Mouse (Mus musculus) frontal cortex, postnatal 10 days (tissue): ENCODE data around the gene Plekha6.

ENCODE experiments used
- DNase-seq, 2 experiments: peaks; one replicate each; pipeline ENCODE4 v3.0.0; 2022; ENCODE audit warnings: low spot score in 2 of 2, mixed read lengths in 1 of 2

The Plekha6 gene

DNA sequence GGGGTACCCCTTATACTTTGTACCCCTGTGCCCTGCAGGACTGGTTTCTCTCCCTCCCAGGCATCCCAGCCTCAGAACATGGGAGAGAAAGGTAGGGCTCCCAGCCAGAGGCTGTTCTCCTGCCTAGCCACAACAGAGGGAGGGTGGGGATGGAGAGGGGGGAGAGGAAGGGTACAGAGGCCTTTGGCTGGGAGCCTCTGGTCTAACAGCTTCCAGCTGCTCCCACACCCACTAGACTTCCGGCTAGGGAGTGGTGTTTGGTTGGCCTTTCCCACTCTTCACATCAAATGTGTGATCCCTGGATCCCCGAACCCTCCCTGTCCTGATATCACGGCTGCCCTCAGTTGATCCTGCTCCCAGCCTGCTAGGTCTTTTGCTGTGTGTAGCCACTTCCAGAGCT is 76.9 kb downstream of the Plekha6 start:
- DNase-seq = no peak

DNA sequence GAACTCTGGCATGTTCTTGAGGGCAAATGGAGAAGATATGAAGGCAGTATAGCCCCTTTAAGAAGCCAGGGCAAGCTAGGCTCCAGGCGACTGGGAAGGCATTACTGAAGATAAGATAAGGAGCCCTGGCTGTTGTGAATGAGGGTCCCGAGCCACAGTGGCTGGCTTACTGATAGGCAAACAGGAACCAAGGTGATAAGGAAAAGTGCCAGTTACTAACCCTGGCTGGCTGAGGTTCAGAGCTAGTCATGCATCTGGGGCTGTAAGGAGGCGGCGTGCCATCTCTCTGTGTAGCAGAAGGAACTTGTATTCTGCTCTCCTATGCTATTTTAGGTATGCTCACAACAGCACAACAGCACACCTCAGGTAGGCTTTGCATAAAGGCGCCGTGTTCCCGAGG is 80.7 kb downstream of the Plekha6 start:
- DNase-seq = no peak

GRCm38 (mm10) chr1:133245690-133246619 is 81.9 kb downstream of the Plekha6 start:
- DNase-seq = no peak

- DNase-seq = no peak
Observed at GRCm38 (mm10) chr1:133247189-133247588, 83.2 kb downstream of the Plekha6 start.

- no peak for DNase-seq
Observed at GRCm38 (mm10) chr1:133250761-133251160, 86.8 kb downstream of the Plekha6 start.

DNA sequence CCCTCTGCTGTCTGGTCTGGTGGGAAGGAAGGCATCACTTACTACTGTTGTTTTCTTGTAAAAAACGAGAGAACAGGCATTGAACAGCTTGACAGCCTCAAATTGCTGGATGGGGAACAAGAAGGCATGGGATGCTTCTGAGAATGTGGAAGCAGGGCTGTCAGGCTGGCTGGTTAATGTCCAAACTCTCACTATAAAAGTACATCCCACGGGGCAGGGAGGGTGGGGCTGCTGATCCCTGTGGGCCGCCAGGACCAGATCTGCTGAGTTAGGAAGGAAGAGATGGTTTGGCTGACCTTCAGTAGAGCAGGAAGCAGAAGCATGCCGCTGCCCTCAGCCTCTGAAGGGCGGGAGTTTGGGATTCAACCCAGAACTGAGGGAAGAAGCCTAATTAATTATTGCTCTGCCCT is 87.6 kb downstream of the Plekha6 start:
- no peak for DNase-seq

- DNase-seq = no peak
Observed at GRCm38 (mm10) chr1:133252251-133252650, 88.2 kb downstream of the Plekha6 start.

DNA sequence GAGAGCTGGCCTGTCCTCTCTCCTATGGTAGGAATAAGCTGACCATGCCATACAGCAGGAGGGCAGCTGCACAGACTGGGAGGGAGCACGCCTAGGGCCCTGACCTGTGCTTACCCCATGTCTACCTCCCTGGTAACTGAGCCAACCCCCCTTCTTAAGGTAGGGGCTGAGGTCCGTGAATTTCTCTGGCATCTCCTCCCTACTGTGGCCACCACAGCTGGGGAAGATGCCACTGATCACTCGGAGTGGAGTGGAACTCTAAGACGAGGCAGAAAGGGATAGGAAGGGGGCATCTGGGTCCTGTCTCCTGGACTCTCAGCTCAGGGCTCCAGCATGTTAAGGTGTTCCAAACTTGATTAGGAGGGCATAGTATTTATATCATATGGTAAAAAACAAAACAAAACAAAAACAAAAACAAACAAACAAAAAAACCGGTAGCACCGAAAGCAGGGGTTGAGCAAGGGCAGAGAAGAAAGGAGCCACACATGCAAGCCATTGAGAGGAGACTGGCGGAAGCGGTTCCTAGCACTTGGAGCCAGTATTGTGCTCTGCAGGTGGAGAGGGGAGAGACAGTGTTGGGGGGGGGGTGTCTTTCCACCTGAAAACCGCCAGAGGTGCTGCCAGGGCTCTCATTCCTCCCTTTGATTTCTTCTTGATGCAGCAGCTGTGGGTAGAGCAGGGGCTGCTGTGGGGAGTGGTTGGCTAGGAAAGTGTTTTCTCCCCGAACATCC is 89.0 kb downstream of the Plekha6 start:
- DNase-seq = no peak

DNA sequence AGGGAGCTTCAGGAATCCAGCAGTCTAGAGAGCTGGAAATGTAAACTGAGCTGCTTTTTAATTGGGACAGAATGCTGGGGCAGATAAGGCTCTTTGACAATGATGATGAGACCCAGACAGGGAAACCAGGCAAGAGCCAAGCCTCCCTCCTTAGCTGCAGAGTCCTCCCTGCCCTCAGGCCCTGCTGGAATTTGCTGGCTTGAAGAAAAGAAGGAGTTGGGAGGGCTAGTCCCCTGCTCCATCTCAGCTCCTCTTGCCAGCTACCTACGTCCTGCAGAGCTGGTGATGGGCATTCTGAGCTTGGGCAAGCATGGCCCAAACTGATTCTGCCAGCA is 89.5 kb downstream of the Plekha6 start:
- DNase-seq = no peak

- DNase-seq = no peak
Observed at GRCm38 (mm10) chr1:133254226-133254625, 90.2 kb downstream of the Plekha6 start.

DNA sequence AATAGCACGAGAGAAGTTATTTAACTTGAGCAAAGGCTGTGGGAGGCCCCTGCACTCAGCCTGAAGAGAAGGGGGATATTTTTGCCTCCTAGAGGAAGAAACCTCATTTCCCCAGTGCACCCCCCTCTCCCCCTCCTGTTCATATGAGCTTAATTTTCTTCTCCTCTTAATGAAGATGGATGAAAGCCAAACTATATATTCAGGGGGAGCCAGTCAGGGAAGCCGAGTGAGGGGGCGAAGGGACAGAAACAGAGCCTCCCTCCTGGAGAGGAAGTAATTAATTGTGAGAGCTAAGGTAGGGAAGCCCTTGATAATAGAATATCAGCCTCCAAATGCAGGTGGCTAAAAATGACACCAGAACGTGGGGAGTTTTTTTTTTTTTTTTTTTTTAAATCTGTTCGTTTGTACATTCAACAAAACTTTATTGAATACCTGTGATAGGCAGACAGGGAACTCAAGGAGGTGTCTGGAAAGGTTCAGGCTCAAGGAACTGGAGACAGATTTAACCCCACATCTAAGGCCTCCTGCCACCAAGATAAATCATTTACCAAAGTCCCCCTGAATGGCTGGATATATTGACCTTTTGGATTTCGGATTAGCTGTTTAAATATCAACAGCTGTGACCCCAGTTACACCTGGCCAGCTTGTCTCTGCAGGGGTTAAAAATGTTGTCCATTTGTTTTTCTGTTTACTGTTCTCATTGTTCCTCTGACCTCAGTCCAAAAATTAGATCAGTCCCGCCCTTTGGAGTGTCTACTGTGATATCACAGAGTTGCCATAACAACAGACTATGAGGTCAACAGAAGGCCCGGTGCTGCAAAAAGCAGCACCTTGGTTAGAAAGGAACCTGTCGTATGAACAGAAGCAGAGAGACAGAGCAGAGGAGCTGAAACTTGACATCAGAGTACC is 91.1 kb downstream of the Plekha6 start:
- no peak for DNase-seq

DNA sequence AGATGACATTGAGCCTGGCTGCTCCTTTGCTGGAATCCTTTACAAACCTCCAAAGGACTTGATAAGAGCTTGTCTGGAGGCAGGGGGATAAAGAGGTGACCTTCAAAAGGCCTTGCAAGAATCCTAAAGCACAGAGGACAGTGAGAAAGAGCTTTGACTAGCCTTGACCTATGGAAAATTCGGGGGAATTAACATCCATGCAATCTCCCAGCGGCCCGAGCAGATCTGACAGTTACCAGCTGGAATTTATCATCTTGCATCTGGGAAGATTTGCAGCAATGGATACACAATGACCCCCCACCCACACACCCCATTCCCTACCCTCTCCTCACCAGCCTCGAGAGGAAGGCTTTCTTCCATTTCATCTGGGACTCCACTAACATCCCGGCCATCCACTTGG is 91.8 kb downstream of the Plekha6 start:
- DNase-seq = no peak

DNA sequence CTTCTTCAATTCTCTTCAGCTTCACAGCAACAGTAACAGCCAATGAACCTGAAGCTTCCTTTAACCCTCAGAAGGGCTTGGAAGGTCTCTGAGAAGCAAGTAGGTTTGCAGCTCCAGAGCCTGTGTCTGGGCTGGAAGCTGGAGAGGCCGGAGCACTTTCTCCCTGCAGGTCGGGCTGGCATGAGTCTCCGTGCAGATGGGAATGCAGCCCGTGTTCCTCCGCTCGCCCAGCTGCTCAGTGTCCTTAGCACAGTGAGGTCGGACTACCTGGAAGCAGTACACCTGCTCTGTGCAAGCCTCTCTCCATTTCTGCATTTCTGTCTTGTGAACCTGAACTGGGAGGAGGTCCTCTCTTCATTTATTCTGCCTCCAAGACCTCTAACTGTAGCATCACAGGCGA is 92.3 kb downstream of the Plekha6 start:
- no peak for DNase-seq

- DNase-seq = no peak
Observed at GRCm38 (mm10) chr1:133258694-133259093, 94.7 kb downstream of the Plekha6 start.

DNA sequence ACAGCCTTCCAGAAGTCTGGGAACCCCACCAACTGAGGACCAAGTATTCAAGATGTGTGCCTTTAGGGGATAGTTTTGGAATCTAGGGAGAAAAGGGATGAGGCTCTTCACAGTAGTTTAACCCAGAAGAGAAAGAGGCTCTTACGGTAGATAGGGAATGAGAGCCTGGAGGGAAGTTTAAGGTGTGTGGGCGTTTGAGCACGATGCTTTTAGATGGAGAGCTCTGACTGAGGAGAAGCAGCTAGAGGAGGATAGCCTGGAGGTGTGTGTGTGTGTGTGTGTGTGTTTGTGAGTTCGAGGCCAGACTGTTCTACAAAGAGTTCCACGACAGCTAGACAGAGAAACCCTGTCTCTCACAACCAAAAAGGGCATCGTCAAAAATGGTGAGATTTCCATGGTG is 98.6 kb downstream of the Plekha6 start:
- DNase-seq = no peak

DNA sequence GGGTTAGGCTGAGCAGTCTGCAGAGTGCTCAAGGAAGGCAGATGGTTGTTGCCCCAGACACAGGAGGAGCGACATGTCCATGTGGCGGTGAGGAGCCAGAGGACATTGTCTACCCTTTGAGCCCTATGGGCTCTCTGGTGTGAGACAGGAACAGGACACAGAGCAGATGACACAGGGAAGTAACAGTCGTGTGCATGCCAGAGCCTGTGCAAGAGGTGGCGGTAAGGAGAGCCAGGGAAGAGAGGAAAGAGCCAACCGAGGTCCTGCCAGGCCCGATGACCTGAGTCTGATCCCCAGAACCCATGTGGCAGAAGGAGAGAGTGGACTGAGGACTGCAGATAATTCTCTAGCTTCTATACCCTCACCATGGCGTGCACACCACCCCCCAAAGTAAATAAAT is 99.1 kb downstream of the Plekha6 start:
- DNase-seq = no peak

DNA sequence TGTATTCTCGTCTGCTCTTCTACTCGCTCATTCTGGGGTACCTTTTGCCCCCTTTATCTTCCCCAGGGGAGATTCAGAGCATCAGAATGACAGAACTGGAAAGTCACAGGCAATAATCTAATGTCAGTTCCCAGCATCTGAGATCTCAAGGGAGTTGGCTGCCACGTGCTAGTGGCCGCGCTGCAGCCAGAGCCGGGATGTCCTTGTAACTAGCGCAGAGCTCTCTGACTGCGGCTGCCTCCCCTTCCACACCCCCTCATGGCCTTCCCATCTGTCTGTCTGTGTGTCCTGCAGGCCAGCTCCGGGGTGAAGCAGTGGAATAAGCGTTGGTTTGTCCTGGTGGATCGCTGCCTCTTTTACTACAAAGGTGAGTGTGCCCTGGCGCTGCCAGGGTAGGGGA is 100.4 kb downstream of the Plekha6 start:
- DNase-seq = no peak

DNA sequence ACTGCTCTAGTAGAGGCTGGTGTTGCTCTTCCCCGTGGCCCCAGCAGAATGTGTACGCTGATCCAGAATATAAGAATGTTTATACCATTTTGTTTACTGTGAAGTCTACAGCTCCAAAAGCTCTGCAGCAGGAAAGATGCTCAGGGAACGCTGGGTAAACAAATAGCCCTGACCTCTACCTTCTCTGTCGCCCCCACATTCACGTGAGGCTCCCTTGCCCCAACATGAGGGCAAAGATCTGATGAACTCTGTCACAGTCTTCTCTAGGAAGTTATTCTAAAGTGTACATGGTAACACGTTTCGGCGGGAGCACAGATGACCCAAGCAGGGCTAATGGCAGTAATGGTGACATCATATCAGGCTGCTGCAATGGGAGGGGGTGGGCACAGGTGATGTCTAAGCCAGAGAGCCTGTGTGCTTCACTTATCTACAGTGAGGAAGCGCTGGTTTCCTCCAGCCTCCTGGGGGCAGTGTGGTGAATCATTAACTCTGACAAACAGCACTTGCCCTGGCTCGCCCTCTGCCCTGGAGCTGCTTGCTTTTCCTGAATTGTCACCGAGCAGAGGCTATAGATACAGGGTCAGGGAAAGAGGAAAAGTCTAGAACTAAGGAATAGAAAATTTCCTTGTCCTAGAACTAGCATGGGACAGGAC is 101.2 kb downstream of the Plekha6 start:
- DNase-seq = no peak

DNA sequence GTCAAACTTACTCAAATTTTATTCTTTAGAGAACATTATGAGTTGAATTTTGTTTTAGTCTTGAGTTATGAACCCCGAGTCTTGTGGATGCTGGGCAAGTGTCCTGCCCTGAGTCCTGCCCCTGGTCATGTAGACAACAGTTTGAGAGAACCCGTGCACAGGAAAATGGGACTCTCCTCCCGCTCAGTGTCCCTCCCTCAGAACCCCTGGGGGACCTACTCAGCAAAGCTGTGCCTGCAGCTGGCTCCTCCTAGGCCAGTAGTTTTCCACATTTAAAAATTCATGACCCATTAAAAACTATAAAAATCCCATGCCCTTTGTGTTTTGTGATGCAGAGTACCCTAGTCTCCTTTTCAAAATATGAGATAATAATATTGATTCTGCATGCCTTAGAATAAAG is 103.1 kb downstream of the Plekha6 start:
- no peak for DNase-seq

GRCm38 (mm10) chr1:133267813-133268492 is 103.9 kb downstream of the Plekha6 start:
- DNase-seq = peak in 1 of 2 experiments; percentile 36

GRCm38 (mm10) chr1:133268503-133268902 is 104.5 kb downstream of the Plekha6 start:
- DNase-seq = no peak
